Mouse (Mus musculus) CH12F3 (cell line): ENCODE measurements around the gene Ccdc87.
"Not testable (repeated sequence)": the region's sequence is repeated elsewhere in the genome, so short reads cannot be mapped to it uniquely, and the experiment has no call there.

Source experiments
- in situ Hi-C: fragments of 300-500 bp; cut with MboI; formaldehyde crosslinking; loops from 2 replicates; pipeline ENCODE4 v1.14.3; 2020; ENCODE audit warnings: low sequenced_read_pairs

Gene Ccdc87

DNA sequence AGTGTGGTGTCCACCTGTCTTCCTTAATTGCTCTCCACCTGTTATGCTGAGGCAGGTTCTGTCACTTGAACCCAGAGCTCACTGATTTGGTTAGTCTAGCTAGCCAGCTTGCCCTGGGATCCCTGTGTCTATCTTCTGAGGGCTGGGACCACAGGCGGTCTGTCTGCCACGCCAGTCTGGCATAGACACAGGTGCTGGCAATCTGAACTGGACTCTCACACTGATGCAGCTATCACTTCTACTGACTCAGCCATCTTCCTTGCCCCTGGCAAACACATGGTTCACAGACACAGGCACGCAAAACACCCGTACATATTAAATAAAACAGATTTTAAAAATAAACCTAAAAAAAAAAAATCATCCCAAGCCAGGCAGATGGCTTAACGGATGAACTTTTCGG, 2.1 kb upstream of the Ccdc87 start:
- in situ Hi-C loops = no loop called here

DNA sequence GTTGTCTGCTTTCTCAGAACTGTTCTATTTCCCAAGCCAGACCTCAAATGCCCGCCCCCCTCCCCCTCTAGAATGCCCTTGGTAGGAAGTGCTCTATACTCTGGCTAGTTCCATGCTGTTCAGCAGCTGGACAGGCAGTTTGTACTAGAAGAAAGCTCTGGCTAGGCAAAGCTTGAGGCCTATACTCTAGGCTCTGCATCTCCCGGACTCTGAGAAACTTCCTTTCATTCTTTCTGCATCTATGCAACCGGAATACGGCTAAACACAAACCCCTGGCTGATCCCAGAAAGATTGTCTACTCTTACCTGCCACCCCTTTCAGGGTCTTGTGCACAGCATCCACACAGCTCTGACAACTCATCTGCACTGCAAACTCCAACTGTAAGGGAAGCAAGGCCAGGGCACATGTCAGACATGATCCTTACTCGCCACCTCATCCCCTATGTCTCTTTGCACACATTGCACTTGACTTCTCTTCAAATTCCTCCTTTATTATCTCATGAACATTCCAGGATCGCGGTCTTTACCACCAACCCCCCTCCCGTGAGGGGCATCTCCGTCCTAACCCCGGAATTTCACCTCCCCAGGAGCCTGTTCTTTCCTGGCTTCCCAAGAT, 533 bp upstream of the Ccdc87 start:
- in situ Hi-C loops = no loop called here

DNA sequence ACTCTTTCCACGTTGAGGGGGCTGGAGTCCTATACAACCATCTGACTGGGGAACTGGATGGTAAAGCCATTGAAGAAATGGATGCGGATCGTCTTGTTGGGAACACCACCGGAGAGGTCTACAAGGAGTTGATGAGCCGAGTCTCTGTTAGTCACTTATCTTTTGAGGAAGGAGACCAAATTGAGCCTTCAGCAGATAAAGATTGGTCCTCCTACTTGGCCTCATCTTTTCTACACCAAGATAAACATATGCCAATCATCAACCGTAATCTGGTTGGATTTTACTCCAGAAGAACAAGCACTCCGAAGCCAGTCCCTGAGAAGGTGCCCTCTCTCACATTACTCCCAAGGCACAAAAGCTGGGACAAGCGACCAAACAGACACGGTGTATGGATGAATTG, 1.7 kb downstream of the Ccdc87 start:
- in situ Hi-C loops = no loop called here

DNA sequence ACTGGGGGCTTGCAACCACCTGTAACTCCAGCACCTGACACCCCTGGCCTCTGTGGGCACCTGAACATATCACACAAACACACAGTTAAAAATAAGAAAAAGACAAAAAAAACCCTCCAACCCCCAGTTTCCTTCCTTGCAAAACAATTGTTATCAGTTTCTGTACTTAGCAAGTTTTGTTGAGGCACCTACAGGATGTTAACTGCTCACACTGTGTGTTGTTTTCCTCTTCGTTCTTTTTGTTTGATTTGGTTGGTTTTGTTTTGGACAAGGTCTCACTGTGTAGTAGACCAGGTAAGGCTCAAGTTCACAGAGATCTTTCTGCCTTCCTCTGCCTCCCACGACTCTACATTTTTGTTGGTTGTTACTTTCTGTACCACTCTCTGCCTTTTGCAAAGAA, 3.4 kb downstream of the Ccdc87 start:
- in situ Hi-C loops = no loop called here

DNA sequence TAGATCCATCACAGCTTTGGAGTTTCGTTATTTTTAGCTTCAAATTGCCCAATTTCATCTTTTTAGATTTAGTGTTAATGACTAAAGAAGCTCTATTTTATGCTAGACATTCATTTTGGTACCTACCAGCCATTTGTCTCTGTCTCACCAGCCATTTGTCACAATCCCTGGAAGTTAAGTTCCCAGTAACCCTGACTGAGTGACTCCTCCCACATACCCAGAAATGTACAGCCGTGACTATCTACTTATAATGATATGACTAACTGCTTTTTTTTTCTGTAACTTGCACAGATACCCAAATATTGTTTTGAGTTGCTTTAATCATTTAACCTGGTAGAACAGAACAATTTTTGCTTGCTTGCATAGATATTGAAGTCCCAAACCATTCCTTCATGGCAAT, 6.7 kb downstream of the Ccdc87 start:
- in situ Hi-C loops = no loop called here

DNA sequence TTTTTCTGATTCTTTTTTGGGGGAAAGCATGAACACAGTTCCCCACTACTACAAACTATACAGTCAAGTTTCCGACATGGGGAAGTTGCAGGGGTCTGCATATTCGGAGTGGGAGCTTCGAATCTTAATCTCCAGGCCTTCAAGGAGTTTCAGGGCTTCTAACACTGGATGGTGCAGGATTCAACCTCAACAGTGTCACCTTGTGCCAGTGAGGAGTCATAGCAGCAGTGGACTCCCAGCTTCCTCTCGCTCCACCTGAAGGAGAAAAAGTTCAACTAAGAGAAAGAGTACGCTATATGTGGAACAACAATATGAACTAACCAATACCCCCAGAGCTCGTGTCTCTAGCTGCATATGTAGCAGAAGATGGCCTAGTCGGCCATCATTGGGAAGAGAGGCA, 8.3 kb downstream of the Ccdc87 start:
- in situ Hi-C loops = no loop called here

DNA sequence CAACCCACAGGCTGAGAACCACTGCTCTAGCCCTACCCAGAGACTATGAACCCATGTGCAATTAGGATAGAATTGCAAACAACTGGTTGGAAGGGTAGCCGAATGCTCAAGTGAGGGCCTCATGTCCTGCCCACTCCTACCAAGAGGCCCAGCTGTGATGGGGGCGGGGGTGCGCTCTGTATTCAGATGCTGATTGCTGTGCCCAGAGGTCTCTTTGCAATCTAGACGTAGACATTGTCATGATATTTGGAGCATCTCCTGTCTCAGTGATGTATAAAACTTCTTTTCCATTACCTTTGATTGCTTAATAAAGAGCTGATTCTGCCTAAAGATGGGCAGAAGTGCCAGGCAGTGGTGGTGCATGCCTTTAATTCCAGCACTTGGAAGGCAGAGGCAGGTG, 10.6 kb downstream of the Ccdc87 start:
- in situ Hi-C loops = no loop called here

DNA sequence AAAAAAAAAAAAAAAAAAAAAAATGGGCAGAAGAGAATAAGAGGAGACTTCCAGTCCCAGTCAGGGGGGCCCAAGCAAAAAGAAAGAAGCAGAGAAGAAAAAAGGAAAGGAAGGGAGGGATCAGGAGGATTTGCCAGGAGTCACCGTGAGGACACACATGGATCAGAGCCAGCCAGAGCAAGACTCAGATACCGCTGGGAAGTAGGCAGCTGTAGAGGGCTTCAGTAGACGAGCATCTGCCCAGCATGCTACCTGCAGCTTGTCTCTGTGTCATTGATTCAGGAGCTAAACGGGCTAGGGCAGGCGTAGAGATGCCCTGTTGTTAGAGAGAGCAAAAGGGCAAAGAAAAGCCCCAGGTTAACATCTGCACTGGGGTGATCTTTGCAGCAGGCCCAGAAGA, 11.1 kb downstream of the Ccdc87 start:
- in situ Hi-C loops = no loop called here

DNA sequence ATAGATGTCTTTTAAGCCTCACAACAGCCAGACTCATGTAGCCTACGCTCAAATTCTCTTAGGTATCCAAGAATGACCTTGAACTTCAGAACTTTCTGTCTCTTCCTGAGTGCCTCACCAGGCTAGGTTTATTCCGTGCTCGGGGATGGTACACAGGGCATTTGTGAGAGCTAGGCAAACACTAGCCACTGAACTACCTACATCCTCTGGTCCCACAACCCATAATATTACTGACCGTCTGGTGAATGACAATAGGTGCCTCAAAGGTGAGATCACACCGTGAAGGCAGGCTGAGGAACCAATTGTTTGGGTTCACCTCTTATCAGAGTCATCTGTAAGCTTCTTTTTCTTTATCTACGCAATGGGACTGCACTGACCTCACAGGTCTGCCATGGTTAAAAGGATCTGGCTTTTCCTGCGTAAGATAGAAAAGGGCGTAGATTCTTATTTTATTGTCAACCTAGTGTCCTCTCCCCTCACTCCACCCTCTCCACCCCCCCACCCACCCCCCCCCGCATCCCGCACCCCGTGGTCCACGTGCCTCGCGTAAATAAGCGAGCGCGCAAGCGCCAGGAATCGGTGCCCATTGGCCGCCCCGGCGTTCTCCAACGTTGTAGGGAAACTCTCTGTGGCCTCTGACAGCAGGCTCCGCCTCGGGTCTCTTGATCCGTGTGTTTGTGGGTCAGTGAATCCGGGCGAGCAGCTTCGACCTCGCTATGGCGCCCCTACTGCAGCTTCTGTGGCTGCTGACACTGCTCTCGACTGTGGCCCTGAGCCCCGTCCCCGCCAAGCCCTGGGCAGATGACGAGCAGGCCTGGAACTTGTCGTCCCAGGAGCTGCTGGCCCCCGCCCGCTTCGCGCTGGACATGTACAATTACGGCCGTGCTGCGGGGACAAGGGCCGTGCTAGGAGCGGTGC, 15.6 kb downstream of the Ccdc87 start, which contains the start of gene Ctsf:
Gene Ctsf (plus strand): TSS at position 579 of the 918 bp plus-strand sequence.
- in situ Hi-C loops = no loop called here

DNA sequence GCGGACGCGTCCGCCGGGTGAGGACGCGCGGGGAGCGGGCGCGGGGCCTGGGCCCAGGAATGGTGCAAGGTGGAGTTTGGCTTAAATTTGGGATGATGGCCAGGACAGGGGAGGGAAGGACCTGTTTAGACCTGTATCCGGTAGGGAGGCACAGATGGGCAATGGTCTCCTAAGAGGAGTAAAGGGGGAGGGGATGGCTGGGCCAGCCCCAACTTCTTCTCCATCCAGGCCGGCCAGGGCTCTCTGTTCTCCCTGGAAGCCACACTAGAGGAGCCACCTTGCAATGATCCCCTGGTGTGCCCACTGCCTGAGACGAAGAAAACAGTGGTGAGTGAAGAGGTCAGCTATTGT, 16.3 kb downstream of the Ccdc87 start:
- in situ Hi-C loops = no loop called here

DNA sequence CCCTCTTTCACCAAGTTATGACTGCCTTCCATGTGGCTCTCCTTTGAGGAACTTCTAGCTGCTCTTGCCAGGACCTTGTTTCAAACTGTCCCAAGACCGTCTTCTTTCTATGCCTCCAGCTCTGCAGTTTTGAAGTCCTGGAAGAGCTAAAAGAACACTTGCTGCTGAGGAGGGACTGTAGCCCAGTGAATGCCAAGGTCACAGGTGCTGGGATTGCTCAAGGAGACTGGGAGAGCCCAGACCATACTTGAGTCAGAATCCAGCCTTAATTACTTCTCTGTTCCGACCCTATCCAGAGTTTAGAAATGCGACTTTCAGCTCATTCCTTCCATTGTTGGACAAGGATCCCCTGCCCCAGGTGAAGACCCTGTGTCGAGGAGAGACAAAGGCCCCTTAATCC, 16.8 kb downstream of the Ccdc87 start:
- in situ Hi-C loops = no loop called here

DNA sequence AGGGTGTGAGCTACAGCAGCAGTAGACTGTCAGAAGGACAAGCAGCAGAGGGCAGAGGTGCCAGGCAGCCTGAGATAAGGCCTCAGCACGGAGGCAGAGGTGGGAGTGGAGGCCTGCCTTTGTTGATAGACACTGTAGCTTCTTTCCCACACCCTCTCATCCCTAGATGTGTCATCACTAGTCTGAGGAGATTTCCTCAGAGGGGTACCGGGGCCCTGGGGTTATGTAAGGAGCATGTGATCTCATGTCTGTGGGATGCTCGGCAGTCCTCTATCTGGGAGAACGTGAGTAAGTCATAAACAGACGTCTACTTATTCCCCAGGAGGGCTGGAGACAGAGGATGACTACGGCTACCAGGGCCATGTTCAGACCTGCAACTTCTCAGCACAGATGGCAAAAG, 19.9 kb downstream of the Ccdc87 start:
- in situ Hi-C loops = no loop called here

DNA sequence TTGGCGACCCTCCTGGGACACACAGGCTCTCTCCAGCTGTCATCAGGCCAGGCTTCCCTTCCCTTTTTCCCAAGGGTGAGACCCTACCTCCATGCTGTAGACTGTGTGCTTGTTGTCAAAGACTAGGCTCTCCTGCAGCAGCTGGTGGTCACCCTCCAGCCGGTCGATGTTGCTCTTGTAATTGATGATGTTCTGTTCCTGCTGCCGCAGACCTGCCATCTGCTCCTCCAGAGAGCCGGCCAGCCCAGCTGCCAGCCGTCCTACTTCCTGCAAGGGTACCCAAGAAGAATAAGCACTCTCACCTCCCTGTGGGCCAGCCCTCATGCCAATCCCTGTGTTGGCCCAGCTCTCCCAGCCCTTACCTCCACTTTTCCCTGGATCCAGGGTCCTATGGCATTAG, 23.9 kb downstream of the Ccdc87 start:
- in situ Hi-C loops = no loop called here

DNA sequence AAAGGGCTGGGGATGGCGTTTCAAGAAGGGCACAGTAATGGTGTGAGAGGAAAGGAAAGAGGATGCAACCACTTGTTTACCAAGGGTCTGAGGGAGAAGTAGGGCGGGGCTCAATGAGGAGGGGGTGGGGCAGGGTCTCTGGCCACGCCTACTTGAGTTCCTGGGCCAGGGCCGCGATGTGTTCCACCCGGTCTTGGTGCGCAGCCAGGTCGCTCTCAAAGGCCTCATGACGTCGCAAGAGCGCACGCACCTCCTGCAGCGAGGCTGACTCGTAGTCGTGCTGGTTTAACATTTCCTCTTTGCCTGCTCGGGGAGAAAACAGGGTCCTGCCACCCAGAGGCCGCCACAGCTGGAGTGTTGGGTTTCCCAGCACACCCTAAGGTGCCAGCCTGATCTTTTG, 26.0 kb downstream of the Ccdc87 start:
- in situ Hi-C loops = no loop called here

DNA sequence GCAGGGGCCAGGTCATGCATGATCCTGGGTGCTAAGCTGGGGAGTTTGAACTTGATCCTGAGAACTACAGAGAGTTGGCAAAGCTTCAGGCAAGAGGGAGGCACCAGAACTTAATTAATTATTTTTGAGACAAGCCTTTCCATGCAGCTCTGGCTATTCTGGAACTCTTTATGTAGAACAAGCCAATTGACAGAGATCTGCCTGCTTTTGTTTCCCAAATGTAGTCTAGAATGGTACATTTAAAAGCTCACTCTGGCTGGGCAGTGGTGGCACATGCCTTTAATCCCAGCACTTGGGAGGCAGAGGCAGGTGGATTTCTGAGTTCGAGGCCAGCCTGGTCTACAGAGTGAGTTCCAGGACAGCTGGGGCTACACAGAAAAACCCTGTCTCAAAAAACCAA, 35.4 kb downstream of the Ccdc87 start:
- in situ Hi-C loops = not testable (repeated sequence)

DNA sequence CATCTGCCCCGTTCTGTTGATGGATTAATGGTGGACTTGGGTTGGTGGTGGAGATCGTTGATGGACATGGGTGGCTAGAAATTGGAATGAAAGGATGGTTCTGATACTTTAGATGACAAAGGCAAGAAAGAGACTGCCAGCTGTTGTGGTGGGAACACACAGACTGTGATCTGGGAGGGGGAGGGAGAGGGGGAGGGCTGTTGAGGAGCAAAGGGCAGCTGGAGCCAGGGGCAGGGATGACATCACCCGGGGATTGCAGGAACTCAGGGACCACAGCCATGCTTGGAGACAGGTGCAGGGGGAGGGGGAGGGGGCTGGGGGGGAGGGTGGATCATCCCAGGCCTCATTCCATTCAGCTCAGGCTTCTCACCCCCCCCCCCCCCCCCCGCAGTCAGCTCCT, 37.1 kb downstream of the Ccdc87 start:
- in situ Hi-C loops = no loop called here

DNA sequence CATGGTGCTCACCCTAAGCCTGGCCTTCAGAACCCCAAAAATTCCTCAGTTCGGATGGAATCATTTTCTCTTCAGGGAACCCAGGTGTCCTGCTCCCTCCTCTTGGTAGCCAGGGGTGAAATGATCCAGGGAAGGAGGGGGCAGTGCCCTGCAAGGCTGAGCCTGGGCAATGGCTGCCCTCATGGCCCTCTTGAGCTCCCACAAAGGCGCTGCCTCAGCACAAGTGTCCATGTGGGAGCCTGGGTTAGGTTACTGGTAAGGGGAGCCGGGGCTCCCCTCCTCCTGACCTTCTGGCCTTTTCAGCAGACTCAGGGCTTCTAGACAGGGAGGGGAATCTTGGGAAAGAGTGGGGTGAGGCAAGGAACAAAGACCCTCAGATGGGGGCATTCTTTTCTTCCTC, 37.6 kb downstream of the Ccdc87 start:
- in situ Hi-C loops = no loop called here

DNA sequence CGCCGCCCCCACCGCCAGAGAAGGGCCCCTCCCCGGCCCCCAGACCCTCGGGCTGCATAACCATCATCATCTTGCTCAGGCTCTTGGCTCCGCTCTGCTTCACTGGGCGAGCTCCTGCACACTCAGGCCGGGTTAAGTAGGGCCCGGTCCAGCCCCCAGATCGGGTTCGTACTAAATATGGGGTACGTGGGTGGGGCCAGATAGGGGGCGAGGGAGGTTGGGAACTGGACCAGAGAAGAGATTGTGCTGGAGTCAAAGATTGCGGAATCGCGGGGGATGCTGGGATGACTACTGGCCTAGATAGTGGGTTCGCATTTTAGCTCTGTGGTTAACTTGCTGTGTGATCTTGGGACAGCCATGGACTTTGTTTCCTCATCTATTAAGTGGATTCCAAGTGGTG, 38.6 kb downstream of the Ccdc87 start, which contains the start of gene Actn3:
Gene Actn3 (minus strand): TSS at position 125 of the 400 bp plus-strand sequence.
- in situ Hi-C loops = no loop called here

DNA sequence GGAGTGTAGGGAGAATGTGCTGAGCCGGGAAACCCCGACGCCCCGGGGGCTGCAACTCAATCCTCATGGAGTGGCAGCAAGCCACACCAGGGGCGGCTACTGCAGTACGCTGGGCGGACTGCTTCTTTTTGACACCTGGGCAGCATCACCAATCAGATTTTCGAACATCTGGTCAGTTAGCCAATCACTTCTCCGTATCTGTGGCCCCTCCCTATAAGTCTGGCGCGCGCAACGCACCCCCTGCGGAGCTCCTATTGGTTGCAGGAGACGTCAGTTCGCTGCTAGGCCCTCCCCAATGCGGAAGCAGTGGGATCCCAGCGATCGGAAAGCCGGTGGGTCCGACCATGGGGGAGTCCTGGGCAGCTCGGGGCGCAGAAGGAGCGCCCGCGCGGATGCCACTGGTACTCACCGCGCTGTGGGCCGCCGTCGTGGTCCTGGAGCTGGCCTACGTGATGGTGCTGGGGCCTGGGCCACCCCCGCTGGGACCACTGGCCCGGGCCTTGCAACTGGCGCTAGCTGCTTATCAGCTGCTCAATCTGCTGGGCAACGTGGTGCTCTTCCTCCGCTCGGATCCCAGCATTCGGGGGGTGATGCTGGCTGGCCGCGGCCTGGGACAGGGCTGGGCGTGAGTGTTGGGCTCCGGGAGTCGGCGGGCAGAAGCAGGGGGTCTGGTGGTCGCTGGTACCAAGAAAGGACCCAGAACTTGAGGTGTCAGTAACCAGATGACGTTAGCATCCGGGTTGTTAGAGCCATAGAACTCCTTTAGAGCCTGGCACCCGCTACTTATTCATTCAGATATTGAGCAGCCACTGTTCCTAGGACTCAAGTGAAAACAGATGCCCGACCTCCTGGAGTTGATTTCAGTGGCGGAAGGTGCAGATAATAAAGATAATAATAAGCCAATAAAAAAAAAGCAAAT, 39.5 kb downstream of the Ccdc87 start, which contains the start of gene Zdhhc24:
Gene Zdhhc24 (plus strand): TSS at position 264 of the 919 bp plus-strand sequence.
- in situ Hi-C loops = no loop called here

DNA sequence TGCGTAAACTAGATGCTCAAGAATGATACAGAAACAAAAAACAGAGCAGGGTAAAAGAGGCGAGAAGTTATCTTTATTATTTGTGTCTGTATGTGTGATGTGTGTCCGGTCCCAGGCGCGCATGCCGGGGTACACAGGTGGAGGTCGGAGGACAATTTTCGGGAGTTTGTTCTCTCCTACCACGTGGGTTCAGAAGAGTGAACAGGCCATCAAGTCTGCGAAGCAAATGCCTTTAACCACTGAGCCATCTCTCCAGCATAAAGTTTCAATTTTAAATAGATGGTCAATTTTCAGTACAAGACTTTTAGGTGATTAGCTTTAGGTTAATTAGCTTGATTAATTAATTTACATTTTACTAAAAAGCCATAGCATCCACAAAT, 40.1 kb downstream of the Ccdc87 start:
- in situ Hi-C loops = no loop called here

DNA sequence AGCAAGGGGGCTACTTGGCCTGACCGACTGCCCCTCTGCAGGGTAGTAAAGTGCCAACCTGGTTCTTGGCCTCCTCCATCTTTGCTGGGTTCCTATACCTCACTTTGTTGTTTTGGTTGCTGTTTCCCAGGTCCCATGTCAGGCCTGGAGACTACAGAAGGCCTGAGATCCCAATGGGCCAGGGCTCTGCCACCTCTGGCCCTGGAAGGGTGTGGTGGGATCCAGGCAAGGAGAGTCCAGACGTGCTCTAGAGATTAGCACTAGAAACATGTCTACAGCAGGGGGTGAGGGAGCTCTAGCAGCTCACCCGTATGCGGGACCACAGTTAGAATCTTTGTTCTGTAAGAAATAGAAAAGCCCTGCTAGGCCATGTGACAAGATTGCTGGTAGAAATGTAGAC, 44.8 kb downstream of the Ccdc87 start:
- in situ Hi-C loops = no loop called here
